Mouse (Mus musculus) liver, adult 2 months (tissue): ENCODE data around the gene Ccdc183.

Source experiments
- CTCF ChIP-seq: fragments of 200-500 bp; IDR thresholded peaks from 2 replicates; pipeline ENCODE4 v1.5.1; 2011; ENCODE audit warnings: low read depth, low read length, control low read depth
- POLR2A ChIP-seq: fragments of 200-500 bp; IDR thresholded peaks from 2 replicates; pipeline ENCODE4 v1.6.1; 2011; ENCODE audit warnings: low read length, control low read depth; ENCODE audit not compliant: insufficient read depth; ENCODE audit errors: extremely low read depth

DNA sequence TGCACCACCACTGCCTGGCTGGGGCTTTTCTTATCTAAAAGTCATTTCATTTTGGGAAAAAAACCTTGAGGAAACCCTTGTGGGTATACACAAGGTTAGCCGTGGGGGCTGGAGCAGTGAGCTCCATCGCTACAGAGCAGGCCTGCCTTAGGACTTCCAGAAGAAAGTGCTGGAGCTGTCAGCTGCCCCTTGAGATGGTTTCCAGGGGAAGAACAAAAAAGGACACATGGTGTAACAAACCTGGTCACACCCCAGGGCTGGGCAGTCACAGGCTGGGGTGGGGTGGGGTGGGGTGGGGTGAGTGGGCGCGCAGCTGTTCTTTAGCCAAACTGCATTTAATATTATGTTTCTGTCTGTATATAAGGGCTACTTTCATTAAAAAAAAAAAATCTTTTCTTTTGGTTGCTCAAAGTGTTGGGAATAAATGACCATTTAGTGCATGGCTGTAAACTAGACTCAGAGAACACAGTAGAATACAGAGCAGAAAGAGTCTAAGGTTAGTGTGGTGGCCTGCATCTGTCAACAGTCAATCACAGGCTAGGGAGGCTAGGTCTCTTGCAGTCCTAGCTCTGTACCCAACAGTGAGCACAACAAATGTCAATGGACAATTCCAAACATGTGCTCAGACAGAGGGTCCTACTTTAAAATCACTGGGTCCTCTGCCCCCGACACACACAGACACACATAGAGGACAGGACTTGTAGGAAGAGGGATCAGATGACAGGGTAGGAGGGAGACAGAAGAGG is 20.5 kb downstream of the Ccdc183 start:
- TF ChIP-seq CTCF (no peak), POLR2A (no peak)
